Mouse (Mus musculus) embryonic facial prominence, embryonic 12.5 days (tissue): ENCODE measurements around the gene Zfp422. TPM values are rescaled to one million over a fixed set of nuclear protein-coding genes. Genes with fewer than 3 reads are reported as not detected.

ENCODE experiments used
- ATAC-seq: fragments of 200-750 bp; cut with Nextera tagmentation; 2 replicates; pipeline ENCODE4 v1.8.0; 2017; ENCODE audit not compliant: insufficient number of reproducible peaks, insufficient read depth, low FRiP score, low TSS enrichment
- H3K27ac ChIP-seq: fragments of 300-500 bp; sonication (generic); 2 replicates; pipeline ENCODE4 v1.5.1; 2016; ENCODE audit warnings: mild to moderate bottlenecking
- H3K27me3 ChIP-seq: fragments of 300-500 bp; sonication (generic); 2 replicates; pipeline ENCODE4 v1.6.1; 2016; ENCODE audit warnings: mild to moderate bottlenecking, moderate library complexity
- H3K36me3 ChIP-seq: fragments of 300-500 bp; sonication (generic); 2 replicates; pipeline ENCODE4 v1.6.1; 2016; ENCODE audit warnings: mild to moderate bottlenecking
- H3K4me1 ChIP-seq: fragments of 300-500 bp; sonication (generic); 2 replicates; pipeline ENCODE4 v1.6.1; 2016
- H3K4me2 ChIP-seq: fragments of 300-500 bp; sonication (generic); replicated peaks from 2 replicates; pipeline ENCODE4 v1.6.1; 2016; ENCODE audit warnings: mild to moderate bottlenecking, moderate library complexity
- H3K4me3 ChIP-seq: fragments of 300-500 bp; sonication (generic); 2 replicates; pipeline ENCODE4 v1.5.1; 2016; ENCODE audit warnings: mild to moderate bottlenecking
- H3K9ac ChIP-seq: fragments of 300-500 bp; sonication (generic); 2 replicates; pipeline ENCODE4 v1.6.1; 2016; ENCODE audit warnings: mild to moderate bottlenecking, moderate library complexity
- H3K9me3 ChIP-seq: fragments of 300-500 bp; sonication (generic); 2 replicates; pipeline ENCODE4 v1.6.1; 2016; ENCODE audit warnings: mild to moderate bottlenecking, moderate library complexity
- WGBS: fragments of 180-500 bp; shearing (Covaris S2); methylation state at CpG from one replicate; pipeline ENCODE4 v1.1.7; 2016; 5-methylcytosine and 5-hydroxymethylcytosine counted together
- polyA plus RNA-seq: library from polyadenylated mRNA; unstranded; fragments of >200 nt; fragmentation: Nextera tagmentation; extraction: Ambion mirVana; gene quantifications from 2 replicates; pipeline ENCODE4 v1.2.1, GENCODE M21; 2016

Zfp422 gene
- polyA plus RNA-seq, result 258 and 265 TPM in 2 replicates

DNA sequence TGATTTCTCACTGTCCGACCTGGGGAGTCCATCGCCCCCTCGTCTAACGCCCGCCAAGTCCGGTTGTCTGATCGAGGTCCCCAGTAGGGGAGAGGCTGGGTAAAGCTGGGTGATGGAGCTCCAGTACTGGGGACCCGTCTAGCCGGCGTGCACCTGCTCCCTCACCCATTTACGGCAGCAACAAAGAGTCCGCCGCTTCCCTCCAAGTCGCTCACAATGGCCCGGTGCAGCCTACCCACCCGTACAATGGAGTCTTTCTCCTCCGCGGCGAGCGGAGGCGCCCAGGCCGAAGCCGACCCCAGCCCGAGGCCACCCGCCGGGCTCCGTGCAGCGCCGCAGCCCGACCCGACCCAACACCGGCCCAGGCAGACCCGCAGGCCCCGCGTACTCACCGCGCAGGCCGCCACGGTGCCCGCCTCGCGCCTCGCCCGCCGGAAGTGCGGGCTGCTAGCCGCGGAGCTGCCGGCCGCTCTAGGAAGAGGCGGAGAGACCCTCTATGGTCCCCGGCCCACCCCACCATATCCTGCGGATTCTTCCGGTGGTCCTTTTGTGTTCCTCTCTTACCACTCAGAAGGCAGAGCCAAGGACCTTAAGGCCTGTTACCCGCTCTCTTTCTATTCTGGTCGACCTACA, at the start of gene Zfp422:
TSS of gene Zfp422 (minus strand) at position 461 of the 633 bp plus-strand sequence.
- 0 out of 2 replicates have a peak, but pooled peaks cover 3% of the 10 kb centered on the region for H3K4me1 ChIP-seq
- under 1% methylated on average over 56 of the region's 56 CpGs for WGBS
- peak within 1 kb of the TSS; percentile 96 for H3K9ac ChIP-seq
- H3K4me3 ChIP-seq, result peak within 1 kb of the TSS; percentile 81
- peak within 1 kb of the TSS; percentile 63 for H3K4me2 ChIP-seq
- peaks cover 27% of the 10 kb centered on the region for H3K36me3 ChIP-seq
- H3K27ac ChIP-seq, result peak within 1 kb of the TSS; percentile 86
- peak; percentile 92 for ATAC-seq
- no peaks in the 10 kb centered on the region for H3K9me3 ChIP-seq
- H3K27me3 ChIP-seq, result no peaks in the 10 kb centered on the region

DNA sequence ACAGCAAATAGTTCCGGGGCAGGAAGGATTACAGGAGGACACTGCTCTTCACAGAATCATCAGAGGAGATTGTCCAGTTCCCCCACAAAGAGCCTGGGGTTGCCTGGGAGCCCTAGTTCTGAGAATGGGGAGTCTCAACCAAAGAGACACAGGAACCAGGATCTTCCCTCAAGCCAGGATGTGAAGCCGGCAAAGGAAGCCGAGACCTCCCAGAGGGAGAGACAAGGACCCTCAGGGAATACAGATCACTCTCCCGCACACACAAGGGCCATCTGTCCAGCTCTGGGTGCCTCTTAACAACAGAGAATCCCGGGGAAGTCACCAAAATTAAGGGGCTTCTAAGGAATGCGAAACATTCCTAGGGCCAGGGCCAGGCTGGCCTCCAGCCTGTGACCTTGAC, 48.5 kb upstream of the Zfp422 start:
- no peak overlapping the region for H3K4me3 ChIP-seq
- H3K9ac ChIP-seq, result no peak overlapping the region
- no peak for ATAC-seq
- peaks cover 6% of the 10 kb centered on the region; the same call in 1 of the 2 replicates for H3K4me1 ChIP-seq
- no peaks in the 10 kb centered on the region for H3K9me3 ChIP-seq
- no peak overlapping the region for H3K27ac ChIP-seq
- H3K27me3 ChIP-seq, result no peaks in the 10 kb centered on the region
- H3K36me3 ChIP-seq, result no peaks in the 10 kb centered on the region
- no peak overlapping the region for H3K4me2 ChIP-seq
- 38% methylated on average over 6 of the region's 6 CpGs for WGBS

DNA sequence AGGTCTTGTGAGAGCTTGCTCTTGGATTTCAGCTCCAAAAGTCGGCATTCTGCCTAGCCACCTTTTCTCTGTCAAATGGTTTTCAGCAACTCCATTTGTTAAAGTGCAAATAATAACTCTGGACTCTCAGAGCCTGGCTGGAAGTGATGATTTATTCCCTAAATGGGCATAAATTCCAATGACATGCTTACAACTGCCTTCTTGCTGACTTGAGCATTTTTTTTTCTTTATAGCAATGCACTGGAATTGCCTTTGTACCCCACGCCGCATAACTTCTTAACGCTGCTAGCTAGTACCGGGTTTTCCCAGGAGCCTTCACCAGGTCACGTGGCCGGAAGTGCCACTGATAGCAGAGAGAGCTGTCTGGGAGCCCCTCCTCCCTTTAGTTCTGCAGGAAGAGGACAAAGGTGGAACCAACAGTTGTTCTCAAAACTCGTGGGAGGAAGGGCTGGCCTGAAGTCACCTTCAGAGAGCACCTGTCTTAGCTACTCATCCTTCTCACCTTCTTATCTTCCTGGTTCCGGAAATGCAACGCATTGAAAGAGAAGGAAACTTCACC, 47.6 kb upstream of the Zfp422 start:
- no peak overlapping the region for H3K27ac ChIP-seq
- H3K4me3 ChIP-seq, result no peak overlapping the region
- H3K9me3 ChIP-seq, result no peaks in the 10 kb centered on the region
- WGBS, result 79% methylated on average over 10 of the region's 10 CpGs
- 0 out of 2 replicates have a peak, but pooled peaks cover 4% of the 10 kb centered on the region for H3K27me3 ChIP-seq
- H3K4me1 ChIP-seq, result peaks cover 6% of the 10 kb centered on the region; the same call in 1 of the 2 replicates
- H3K36me3 ChIP-seq, result no peaks in the 10 kb centered on the region
- ATAC-seq, result no peak
- no peak overlapping the region for H3K9ac ChIP-seq
- H3K4me2 ChIP-seq, result no peak overlapping the region

DNA sequence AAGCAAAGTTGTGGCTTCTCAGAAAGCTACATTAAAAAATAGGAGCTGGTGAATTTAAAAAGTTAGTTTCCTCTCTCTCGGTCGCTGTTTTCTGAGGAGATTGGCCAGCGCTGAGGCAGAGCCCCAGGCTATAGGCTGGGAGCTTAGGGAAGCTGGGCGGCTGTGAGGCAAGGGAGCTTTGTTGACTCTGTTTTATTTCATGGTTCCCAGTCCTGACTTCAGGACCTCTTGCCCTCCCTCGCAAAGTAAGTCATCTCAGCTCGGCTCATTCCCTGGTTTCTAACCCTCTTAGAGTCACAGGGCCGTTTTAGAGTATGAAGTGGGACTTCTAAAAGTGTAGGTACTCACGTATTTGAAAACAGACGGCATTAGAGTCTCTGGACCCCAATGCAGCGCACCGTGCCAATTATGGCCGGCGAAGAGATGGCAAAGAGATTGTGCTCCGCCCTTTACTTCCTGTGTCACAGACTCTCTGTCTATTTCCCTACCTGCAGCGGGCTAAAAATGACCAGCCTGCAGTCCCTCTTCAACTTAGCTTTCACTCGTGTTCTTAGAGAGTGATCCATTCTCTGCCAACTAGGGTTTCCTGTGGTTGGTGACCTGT, 45.6 kb upstream of the Zfp422 start:
- Histone ChIP-seq H3K36me3 (no peaks in the 10 kb centered on the region), H3K4me3 (peak overlapping the region; percentile 47), H3K4me1 (peaks cover 6% of the 10 kb centered on the region; the same call in 1 of the 2 replicates), H3K27ac (peak overlapping the region; percentile 26; the same call in 1 of the 2 replicates), H3K9me3 (no peaks in the 10 kb centered on the region), H3K27me3 (0 out of 2 replicates have a peak, but pooled peaks cover 10% of the 10 kb centered on the region), H3K9ac (no peak overlapping the region), H3K4me2 (peak overlapping the region; percentile 94)
- ATAC-seq, result no peak
- 19% methylated on average over 16 of the region's 16 CpGs for WGBS

DNA sequence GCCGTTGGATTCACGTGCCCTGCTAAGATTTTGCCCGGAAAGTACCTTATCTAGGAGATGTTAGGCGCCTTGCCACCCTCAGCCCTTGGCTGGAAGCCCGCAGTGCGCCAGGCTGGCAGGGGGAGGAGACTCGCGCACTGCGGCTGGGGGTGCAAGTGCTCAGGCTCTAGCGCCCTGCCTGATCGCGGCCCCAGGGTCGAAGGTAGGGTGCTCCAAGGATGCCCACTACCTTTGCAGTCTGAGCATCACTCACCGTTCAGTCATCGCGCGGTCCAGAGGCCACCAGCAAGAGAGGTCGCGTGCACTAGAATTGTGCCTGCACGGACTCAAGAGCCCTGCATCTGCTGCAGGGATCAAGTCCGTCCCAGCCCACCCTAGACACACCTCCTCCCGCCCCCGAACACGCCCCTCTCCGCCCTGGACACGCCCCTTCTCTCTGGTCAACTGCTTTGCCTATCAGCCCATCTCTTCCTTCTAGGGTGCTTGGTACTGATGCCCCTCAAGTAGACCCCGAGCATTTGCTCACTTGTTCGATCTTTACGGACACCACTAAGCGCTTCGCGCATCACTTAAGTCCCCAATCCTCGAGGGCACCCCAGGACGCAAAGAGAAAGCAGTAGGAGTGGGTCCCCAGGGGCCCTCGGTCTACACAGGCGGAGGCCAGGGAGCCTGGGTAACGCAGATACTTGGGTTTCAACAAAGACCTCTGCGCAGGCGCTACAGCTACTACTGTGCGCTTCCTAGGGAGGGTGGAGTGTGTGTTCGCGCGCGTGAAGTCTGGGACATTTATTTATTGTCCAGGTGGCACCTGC, 44.9 kb upstream of the Zfp422 start, which contains the start of gene Rassf4:
TSS of gene Rassf4 (minus strand) at position 482 of the 812 bp plus-strand sequence.
- peak; percentile 86 for ATAC-seq
- peaks cover 6% of the 10 kb centered on the region; the same call in 1 of the 2 replicates for H3K4me1 ChIP-seq
- H3K27ac ChIP-seq, result peak within 1 kb of the TSS; percentile 32; the same call in 1 of the 2 replicates
- peak within 1 kb of the TSS; percentile 38 for H3K9ac ChIP-seq
- H3K4me2 ChIP-seq, result peak within 1 kb of the TSS; percentile 94
- H3K36me3 ChIP-seq, result no peaks in the 10 kb centered on the region
- H3K4me3 ChIP-seq, result peak within 1 kb of the TSS; percentile 47
- H3K27me3 ChIP-seq, result 0 out of 2 replicates have a peak, but pooled peaks cover 10% of the 10 kb centered on the region
- H3K9me3 ChIP-seq, result no peaks in the 10 kb centered on the region
- WGBS, result under 1% methylated on average over 44 of the region's 44 CpGs

- no peak overlapping the region for H3K27ac ChIP-seq
Measured at GRCm38 (mm10) chr6:116672349-116672748, 43.5 kb upstream of the Zfp422 start.

DNA sequence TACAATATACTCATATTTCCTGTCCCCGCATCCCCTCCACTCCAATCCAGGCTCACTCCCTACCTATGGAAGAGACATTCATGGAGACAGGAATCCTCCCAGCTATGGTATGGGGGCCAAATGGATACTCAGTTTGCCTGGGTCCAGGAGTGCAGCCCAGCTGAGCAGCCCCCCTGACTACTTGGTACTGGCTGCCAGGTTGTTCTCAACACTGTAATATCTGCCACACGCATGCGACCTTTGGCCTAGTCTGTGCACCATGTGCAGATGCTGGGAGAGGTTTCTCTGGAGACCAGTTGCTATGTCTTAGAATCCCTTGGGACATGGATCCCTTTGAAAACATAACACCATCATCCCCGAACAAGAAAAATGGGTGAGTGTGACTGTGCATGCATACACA, 43.0 kb upstream of the Zfp422 start:
- ATAC-seq, result no peak
- Histone ChIP-seq H3K36me3 (no peaks in the 10 kb centered on the region), H3K27ac (no peak overlapping the region), H3K4me1 (peaks cover 6% of the 10 kb centered on the region; the same call in 1 of the 2 replicates), H3K27me3 (0 out of 2 replicates have a peak, but pooled peaks cover 10% of the 10 kb centered on the region), H3K9ac (no peak overlapping the region), H3K9me3 (no peaks in the 10 kb centered on the region), H3K4me3 (no peak overlapping the region), H3K4me2 (no peak overlapping the region; the same call in 1 of the 2 replicates)
- 85% methylated on average over 4 of the region's 4 CpGs for WGBS

More at GRCm38 (mm10) chr6:116672349-116672748, 43.5 kb upstream of the Zfp422 start:
- no peak overlapping the region for H3K9ac ChIP-seq
- no peaks in the 10 kb centered on the region for H3K36me3 ChIP-seq
- 72% methylated on average over 5 of the region's 5 CpGs for WGBS
- H3K9me3 ChIP-seq, result no peaks in the 10 kb centered on the region
- no peak overlapping the region for H3K4me2 ChIP-seq
- H3K27me3 ChIP-seq, result 0 out of 2 replicates have a peak, but pooled peaks cover 10% of the 10 kb centered on the region
- no peak overlapping the region for H3K4me3 ChIP-seq
- H3K4me1 ChIP-seq, result peaks cover 6% of the 10 kb centered on the region; the same call in 1 of the 2 replicates
- no peak for ATAC-seq

GRCm38 (mm10) chr6:116671031-116671430, 42.2 kb upstream of the Zfp422 start:
- peaks cover 6% of the 10 kb centered on the region; the same call in 1 of the 2 replicates for H3K4me1 ChIP-seq
- no peak overlapping the region for H3K4me2 ChIP-seq
- WGBS, result 9% methylated on average over 5 of the region's 5 CpGs

GRCm38 (mm10) chr6:116670144-116670543, 41.3 kb upstream of the Zfp422 start:
- 31% methylated on average over 6 of the region's 6 CpGs for WGBS
- H3K9me3 ChIP-seq, result no peaks in the 10 kb centered on the region
- no peak overlapping the region for H3K9ac ChIP-seq
- no peak overlapping the region for H3K4me2 ChIP-seq
- no peaks in the 10 kb centered on the region for H3K36me3 ChIP-seq
- peaks cover 6% of the 10 kb centered on the region; the same call in 1 of the 2 replicates for H3K4me1 ChIP-seq
- H3K4me3 ChIP-seq, result no peak overlapping the region
- no peak overlapping the region for H3K27ac ChIP-seq
- 0 out of 2 replicates have a peak, but pooled peaks cover 10% of the 10 kb centered on the region for H3K27me3 ChIP-seq
- no peak for ATAC-seq

More at GRCm38 (mm10) chr6:116671031-116671430, 42.2 kb upstream of the Zfp422 start:
- Histone ChIP-seq H3K4me3 (no peak overlapping the region), H3K36me3 (no peaks in the 10 kb centered on the region), H3K27ac (no peak overlapping the region), H3K9me3 (no peaks in the 10 kb centered on the region), H3K27me3 (0 out of 2 replicates have a peak, but pooled peaks cover 10% of the 10 kb centered on the region), H3K9ac (no peak overlapping the region)
- ATAC-seq, result 0 out of 2 replicates have a peak, but pooled peaks have one; percentile 18

DNA sequence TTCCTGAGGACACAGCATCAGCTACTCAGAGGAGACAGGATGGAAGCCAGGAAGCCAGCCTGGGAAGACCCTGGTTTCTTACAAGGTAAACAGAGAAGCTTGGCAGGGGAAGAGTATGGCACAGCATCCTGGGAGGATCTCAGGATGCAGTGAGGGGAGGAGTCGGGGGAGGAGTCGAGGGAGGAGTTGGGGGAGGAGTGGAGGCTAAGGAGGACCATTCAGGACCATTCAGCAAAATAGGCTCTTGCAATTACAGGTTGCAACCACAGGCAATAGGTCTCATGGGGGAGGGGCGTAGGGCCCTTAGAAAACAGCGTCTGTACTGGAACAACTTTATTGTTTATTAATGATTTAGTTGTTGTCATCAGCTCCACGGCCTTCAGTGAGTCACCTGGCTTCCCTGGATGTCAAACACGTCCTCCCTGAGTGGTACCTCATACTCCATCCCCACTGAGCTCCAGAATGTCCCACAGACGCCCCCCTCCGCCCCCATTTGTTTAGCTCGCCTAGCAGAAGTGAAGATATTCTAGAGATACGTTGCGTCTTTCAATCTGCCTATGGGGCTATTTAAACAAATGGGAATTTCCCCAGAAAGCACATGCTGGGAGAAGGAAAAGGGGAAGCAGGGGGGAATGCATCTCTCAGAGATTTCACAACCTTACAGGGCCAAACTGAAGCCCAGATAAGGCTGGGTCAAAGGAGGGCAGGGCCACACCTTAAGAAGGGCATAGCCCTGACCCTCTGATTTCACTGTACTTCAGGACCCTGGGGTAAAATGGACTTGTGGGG, 40.1 kb upstream of the Zfp422 start:
- H3K27ac ChIP-seq, result no peak overlapping the region
- WGBS, result 48% methylated on average over 11 of the region's 11 CpGs

More for the DNA sequence above, 40.1 kb upstream of the Zfp422 start:
- Histone ChIP-seq H3K27me3 (0 out of 2 replicates have a peak, but pooled peaks cover 10% of the 10 kb centered on the region), H3K4me2 (no peak overlapping the region), H3K36me3 (no peaks in the 10 kb centered on the region), H3K4me3 (no peak overlapping the region), H3K4me1 (peaks cover 6% of the 10 kb centered on the region; the same call in 1 of the 2 replicates), H3K9ac (no peak overlapping the region), H3K9me3 (no peaks in the 10 kb centered on the region)
- ATAC-seq, result no peak
